Mouse (Mus musculus): ENCODE results near the gene Ttll13. TPM values are rescaled to one million over a fixed set of nuclear protein-coding genes. Genes with fewer than 3 reads are reported as not detected.

Gene Ttll13
- polyA plus RNA-seq, 1 experiment from 2014 or later, result 1.2 TPM

DNA sequence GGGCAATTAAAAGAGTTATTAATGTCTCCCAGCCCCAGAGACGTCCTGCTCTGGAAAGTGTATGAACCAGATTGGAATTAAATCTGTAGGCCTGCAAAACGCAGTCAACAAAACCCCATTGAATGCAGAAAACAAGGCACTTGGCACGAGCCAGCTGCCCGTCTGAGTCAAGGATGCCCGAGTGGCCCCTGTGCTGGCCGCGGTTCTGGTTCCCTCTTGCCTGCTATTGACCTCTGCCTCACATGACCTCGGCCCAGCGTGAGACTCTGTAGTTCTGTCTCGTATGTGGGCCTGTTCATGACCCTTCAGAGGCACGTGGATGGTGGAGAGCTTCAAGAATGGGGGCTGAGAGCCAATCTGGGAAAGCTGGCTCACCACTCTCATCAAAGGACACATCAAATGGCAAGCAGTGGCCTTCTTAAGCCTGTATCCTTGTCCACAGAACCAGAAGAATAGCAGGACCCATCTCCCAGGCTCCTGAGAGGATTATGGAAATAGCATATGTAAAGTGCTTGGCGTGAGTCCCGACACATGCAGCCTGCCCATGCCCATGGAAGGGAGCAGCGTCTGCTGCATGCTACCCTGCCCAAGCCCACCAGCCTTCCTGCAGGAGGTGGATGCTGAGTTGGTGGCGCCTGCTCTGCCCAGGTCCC lies 44.2 kb upstream of the Ttll13 start:
- Histone ChIP-seq H3K4me1 (replicated peaks; ENCODE audit: control insufficient read depth, insufficient read depth, low read length) (peaks cover 62% of the 10 kb centered on the region), H3K4me2 (ENCODE audit: low read length) (no peak overlapping the region), H3K36me3 (ENCODE audit: control insufficient read depth, insufficient read depth) (no peaks in the 10 kb centered on the region), H3K4me3 (replicated peaks; ENCODE audit: low read length) (no peak overlapping the region), H3K9ac (replicated peaks; ENCODE audit: low read depth, low read length) (0 out of 2 replicates have a peak overlapping the region, but pooled peaks have one; percentile 22), H3K9me3 (ENCODE audit: control insufficient read depth, low read length) (no peaks in the 10 kb centered on the region), H3K27ac (ENCODE audit: low read length) (peak overlapping the region; percentile 58; the same call in 1 of the 2 replicates), H3K27me3 (replicated peaks; ENCODE audit: control insufficient read depth, insufficient read depth, low read length) (no peaks in the 10 kb centered on the region)
- 47% methylated on average over 15 of the region's 15 CpGs for WGBS
- 0 out of 2 replicates have a peak, but pooled peaks have one; percentile 19 for ATAC-seq

DNA sequence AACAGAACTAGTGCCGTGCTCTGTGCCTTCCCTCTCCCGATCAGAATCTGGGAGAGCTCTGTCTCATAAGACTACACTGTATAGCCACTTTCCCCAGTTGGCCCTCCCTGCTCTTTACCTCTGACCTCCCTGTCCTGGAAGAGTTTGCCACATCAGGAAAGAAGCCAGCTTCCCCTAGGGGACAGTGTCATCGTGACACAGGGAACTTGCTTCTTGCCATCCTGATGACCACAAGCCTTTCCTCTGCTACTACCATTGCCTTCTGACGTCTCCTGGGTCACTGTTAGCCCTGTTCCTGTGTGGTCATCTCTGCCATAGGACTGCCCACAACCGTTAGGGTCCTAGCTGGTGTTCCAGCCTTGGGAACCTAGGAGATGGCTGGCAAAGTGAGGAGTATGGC lies 43.2 kb upstream of the Ttll13 start:
- H3K4me1 ChIP-seq (replicated peaks; ENCODE audit: control insufficient read depth, insufficient read depth, low read length), result peaks cover 60% of the 10 kb centered on the region
- 88% methylated on average over 5 of the region's 5 CpGs for WGBS
- H3K36me3 ChIP-seq (ENCODE audit: control insufficient read depth, insufficient read depth), result no peaks in the 10 kb centered on the region
- no peak for ATAC-seq
- H3K4me3 ChIP-seq (replicated peaks; ENCODE audit: low read length), result no peak overlapping the region
- H3K27me3 ChIP-seq (replicated peaks; ENCODE audit: control insufficient read depth, insufficient read depth, low read length), result no peaks in the 10 kb centered on the region
- H3K9me3 ChIP-seq (ENCODE audit: control insufficient read depth, low read length), result no peaks in the 10 kb centered on the region
- no peak overlapping the region for H3K4me2 ChIP-seq (ENCODE audit: low read length)
- H3K9ac ChIP-seq (replicated peaks; ENCODE audit: low read depth, low read length), result no peak overlapping the region
- no peak overlapping the region for H3K27ac ChIP-seq (ENCODE audit: low read length)

DNA sequence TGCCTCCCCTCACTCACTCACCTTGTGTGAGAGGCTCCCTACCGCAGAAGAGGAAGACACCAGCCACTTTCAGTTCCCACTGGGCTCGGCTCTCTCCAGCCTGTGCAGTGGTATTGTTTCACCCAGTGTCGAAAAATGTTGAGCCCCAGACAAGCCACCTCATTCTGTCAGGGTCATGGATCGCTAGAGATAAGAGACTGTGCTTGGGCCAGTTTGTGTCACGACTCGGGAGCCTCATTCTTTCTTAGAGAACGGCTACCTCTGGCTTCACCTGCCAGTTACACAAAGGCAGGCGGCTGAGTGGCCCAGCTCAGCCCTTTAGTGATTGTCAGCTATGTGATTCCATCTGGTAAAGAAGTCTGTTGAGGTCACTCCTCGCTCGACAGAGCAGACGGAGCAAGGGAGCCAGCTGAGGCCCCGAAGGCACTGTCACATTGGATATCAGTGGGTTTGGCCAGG lies 42.5 kb upstream of the Ttll13 start:
- Histone ChIP-seq H3K4me3 (replicated peaks; ENCODE audit: low read length) (no peak overlapping the region), H3K9ac (replicated peaks; ENCODE audit: low read depth, low read length) (no peak overlapping the region; the same call in 1 of the 2 replicates), H3K27ac (ENCODE audit: low read length) (peak overlapping the region; percentile 17; the same call in 1 of the 2 replicates), H3K4me1 (replicated peaks; ENCODE audit: control insufficient read depth, insufficient read depth, low read length) (peaks cover 67% of the 10 kb centered on the region), H3K27me3 (replicated peaks; ENCODE audit: control insufficient read depth, insufficient read depth, low read length) (no peaks in the 10 kb centered on the region), H3K9me3 (ENCODE audit: control insufficient read depth, low read length) (no peaks in the 10 kb centered on the region), H3K36me3 (ENCODE audit: control insufficient read depth, insufficient read depth) (no peaks in the 10 kb centered on the region), H3K4me2 (ENCODE audit: low read length) (no peak overlapping the region)
- WGBS, result 44% methylated on average over 12 of the region's 12 CpGs
- no peak for ATAC-seq

DNA sequence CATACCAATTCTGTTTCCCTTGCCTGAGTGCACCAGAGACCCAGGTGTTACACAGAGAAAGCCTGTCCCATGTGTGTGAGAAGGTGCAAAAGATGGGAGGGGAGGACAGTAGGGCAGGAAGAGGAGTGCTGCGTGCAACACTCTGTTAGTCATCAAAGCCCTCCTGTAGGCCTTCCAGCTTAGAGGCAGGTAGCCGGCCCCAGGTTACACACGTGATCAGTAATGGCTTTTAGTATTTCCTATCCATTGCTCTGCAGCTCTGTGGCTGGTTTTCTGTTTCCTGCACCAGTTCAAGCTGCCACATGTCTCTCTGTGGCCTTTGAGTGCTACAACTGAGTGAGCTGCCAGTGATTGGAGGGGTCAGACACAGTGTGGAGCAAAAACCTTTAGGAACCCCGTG lies 41.8 kb upstream of the Ttll13 start:
- no peak for ATAC-seq
- no peak overlapping the region for H3K4me3 ChIP-seq (replicated peaks; ENCODE audit: low read length)
- 88% methylated on average over 4 of the region's 4 CpGs for WGBS
- H3K4me2 ChIP-seq (ENCODE audit: low read length), result no peak overlapping the region
- H3K27me3 ChIP-seq (replicated peaks; ENCODE audit: control insufficient read depth, insufficient read depth, low read length), result no peaks in the 10 kb centered on the region
- H3K9me3 ChIP-seq (ENCODE audit: control insufficient read depth, low read length), result no peaks in the 10 kb centered on the region
- no peak overlapping the region for H3K27ac ChIP-seq (ENCODE audit: low read length)
- peaks cover 65% of the 10 kb centered on the region for H3K4me1 ChIP-seq (replicated peaks; ENCODE audit: control insufficient read depth, insufficient read depth, low read length)
- no peak overlapping the region for H3K9ac ChIP-seq (replicated peaks; ENCODE audit: low read depth, low read length)
- no peaks in the 10 kb centered on the region for H3K36me3 ChIP-seq (ENCODE audit: control insufficient read depth, insufficient read depth)

DNA sequence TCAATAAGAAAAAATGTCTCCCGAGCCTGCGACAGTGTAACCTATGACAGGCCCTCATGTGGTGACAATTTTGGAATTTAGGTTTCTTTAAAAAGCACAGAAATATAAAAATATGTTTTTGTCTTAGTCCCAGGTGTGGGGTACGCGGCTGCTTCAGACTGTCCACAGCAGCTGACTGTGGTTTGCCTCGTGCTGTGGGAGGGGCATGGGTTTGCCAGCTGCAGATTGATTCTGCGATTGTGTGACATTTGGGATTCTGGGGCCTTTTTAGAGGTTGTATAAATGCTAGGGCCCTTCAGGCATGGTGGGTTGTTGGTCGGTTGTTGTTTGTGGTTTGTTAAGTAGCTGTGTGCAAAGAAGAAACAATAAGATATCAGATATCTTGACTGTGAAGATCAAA lies 41.2 kb upstream of the Ttll13 start:
- no peak for ATAC-seq
- H3K9me3 ChIP-seq (ENCODE audit: control insufficient read depth, low read length), result no peaks in the 10 kb centered on the region
- H3K9ac ChIP-seq (replicated peaks; ENCODE audit: low read depth, low read length), result no peak overlapping the region
- H3K27me3 ChIP-seq (replicated peaks; ENCODE audit: control insufficient read depth, insufficient read depth, low read length), result no peaks in the 10 kb centered on the region
- WGBS, result 83% methylated on average over 7 of the region's 7 CpGs
- H3K4me1 ChIP-seq (replicated peaks; ENCODE audit: control insufficient read depth, insufficient read depth, low read length), result peaks cover 60% of the 10 kb centered on the region
- H3K4me2 ChIP-seq (ENCODE audit: low read length), result no peak overlapping the region
- no peak overlapping the region for H3K27ac ChIP-seq (ENCODE audit: low read length)
- no peaks in the 10 kb centered on the region for H3K36me3 ChIP-seq (ENCODE audit: control insufficient read depth, insufficient read depth)
- H3K4me3 ChIP-seq (replicated peaks; ENCODE audit: low read length), result no peak overlapping the region

DNA sequence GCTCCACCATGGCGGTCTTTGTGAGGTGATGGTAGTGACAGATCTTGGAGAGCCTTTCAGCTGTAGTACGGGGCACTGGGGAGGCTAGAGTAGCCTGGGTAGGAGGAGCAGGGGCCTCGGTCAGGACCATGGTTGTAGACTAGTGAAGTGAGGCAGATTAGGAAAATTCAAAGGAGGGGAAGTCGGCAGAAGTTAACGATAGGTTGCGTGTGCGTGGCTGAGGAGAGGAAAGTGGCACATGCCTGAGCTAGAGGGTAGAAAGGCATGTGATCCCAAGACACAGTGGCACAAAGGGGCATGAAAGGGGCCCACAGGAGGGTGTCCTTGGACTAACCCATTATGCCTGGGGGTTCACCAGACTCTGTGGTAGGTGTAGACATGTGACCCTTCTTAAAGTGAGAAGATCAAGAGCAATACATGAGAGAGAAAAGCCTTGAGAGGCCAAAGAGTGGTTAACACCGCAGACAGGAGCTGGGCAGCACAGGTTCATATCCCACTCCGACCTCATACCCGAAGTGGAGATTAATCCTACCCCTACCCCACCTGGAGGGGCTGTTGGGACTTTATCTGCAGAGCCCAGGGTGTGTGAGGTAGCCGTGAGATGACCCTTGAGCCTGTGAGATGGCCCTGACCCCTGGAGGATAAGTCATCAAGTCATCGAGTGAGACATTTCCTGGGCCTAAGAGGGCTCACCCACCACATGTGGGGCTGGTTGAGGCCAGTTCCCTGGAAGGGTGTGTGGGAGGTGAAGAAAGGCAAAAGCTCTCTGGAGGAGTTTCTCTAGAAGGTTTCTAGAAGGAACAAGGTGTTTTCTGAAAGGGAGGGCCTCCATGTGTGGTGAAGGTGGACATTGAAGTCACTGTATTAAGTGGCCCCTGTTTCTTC lies 40.2 kb upstream of the Ttll13 start:
- no peak for ATAC-seq
- Histone ChIP-seq H3K4me3 (replicated peaks; ENCODE audit: low read length) (no peak overlapping the region), H3K4me2 (ENCODE audit: low read length) (no peak overlapping the region), H3K9ac (replicated peaks; ENCODE audit: low read depth, low read length) (no peak overlapping the region), H3K4me1 (replicated peaks; ENCODE audit: control insufficient read depth, insufficient read depth, low read length) (peaks cover 54% of the 10 kb centered on the region), H3K27me3 (replicated peaks; ENCODE audit: control insufficient read depth, insufficient read depth, low read length) (no peaks in the 10 kb centered on the region), H3K27ac (ENCODE audit: low read length) (no peak overlapping the region), H3K36me3 (ENCODE audit: control insufficient read depth, insufficient read depth) (no peaks in the 10 kb centered on the region), H3K9me3 (ENCODE audit: control insufficient read depth, low read length) (no peaks in the 10 kb centered on the region)
- WGBS, result 86% methylated on average over 12 of the region's 12 CpGs

DNA sequence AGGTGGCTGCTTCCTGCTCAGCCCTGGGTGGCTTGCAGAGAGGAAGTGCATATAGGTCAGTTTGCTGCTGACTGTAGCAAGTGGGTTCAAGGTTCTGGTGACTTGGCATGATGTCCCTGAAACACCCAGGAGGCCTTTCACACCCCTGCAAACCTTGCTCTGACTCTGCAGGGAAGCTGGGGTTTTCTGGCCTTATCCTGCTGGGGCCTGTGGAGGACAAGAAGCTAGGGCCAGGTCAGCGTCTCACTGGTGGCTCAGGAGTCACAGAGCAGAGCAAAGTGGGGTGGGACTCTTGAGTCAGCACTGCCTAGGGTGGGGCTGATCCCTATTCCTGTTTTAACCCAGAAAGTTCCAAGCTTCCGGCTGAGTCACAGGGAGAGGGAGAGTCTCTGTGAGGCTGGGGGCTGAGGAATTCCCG lies 38.9 kb upstream of the Ttll13 start:
- H3K36me3 ChIP-seq (ENCODE audit: control insufficient read depth, insufficient read depth), result no peaks in the 10 kb centered on the region
- peaks cover 41% of the 10 kb centered on the region for H3K4me1 ChIP-seq (replicated peaks; ENCODE audit: control insufficient read depth, insufficient read depth, low read length)
- no peak overlapping the region for H3K9ac ChIP-seq (replicated peaks; ENCODE audit: low read depth, low read length)

DNA sequence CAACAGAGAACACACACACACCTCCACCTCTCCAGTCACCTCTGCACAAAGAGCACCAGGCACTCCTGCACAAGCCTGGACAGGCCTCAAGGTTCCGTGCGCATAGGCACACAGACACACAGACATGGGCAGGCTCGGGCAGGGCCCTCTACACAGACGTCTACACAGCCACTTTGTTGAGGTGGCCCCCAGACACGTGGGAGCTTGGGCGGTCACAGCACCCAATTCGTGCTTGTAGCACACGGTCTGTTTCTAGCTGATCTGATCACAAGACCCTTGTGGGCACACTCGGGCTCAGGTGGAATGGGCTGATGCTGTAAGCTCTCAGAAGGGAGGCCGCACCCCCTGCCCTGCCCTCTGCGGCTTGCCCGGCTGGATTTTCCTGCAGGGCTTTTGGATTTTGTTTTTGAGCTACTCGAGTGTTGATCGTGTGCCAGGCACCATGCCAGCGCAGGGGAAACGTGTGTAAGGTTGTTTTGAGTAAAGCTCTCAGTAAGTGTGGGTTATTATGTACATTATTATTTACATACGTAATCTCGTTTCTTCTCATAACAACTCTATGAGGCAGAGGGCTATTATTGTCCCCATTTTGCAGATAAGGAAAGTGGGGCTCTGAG lies 38.0 kb upstream of the Ttll13 start:
- H3K27me3 ChIP-seq (replicated peaks; ENCODE audit: control insufficient read depth, insufficient read depth, low read length), result no peaks in the 10 kb centered on the region
- no peak overlapping the region for H3K4me3 ChIP-seq (replicated peaks; ENCODE audit: low read length)
- H3K9me3 ChIP-seq (ENCODE audit: control insufficient read depth, low read length), result no peaks in the 10 kb centered on the region
- no peak overlapping the region for H3K27ac ChIP-seq (ENCODE audit: low read length)
- H3K9ac ChIP-seq (replicated peaks; ENCODE audit: low read depth, low read length), result no peak overlapping the region
- peaks cover 33% of the 10 kb centered on the region for H3K4me1 ChIP-seq (replicated peaks; ENCODE audit: control insufficient read depth, insufficient read depth, low read length)
- WGBS, result 56% methylated on average over 18 of the region's 18 CpGs
- no peak overlapping the region for H3K4me2 ChIP-seq (ENCODE audit: low read length)
- 0 out of 2 replicates have a peak, but pooled peaks cover under 1% of the 10 kb centered on the region for H3K36me3 ChIP-seq (ENCODE audit: control insufficient read depth, insufficient read depth)
- 0 out of 2 replicates have a peak, but pooled peaks have one; percentile 5 for ATAC-seq

More for the DNA sequence above, 38.9 kb upstream of the Ttll13 start:
- no peak for ATAC-seq
- H3K4me3 ChIP-seq (replicated peaks; ENCODE audit: low read length), result no peak overlapping the region
- H3K9me3 ChIP-seq (ENCODE audit: control insufficient read depth, low read length), result no peaks in the 10 kb centered on the region
- no peak overlapping the region for H3K4me2 ChIP-seq (ENCODE audit: low read length)
- 75% methylated on average over 3 of the region's 3 CpGs for WGBS
- H3K27me3 ChIP-seq (replicated peaks; ENCODE audit: control insufficient read depth, insufficient read depth, low read length), result no peaks in the 10 kb centered on the region
- no peak overlapping the region for H3K27ac ChIP-seq (ENCODE audit: low read length)

All from forebrain, embryonic 16.5 days (tissue).